14 mouse cellular contexts compared by ENCODE assay signal in genomic region chr16:38458600-38459280, GRCm38 (mm10). TPM values are rescaled to one million over a fixed set of nuclear protein-coding genes. Genes with fewer than 3 reads are reported as not detected.
DNase-seq lines count a peak whose midpoint lies in the region; ATAC-seq and TF ChIP-seq lines count a peak whose summit lies in the region.
"Had no signal": no experiment of that assay in that cellular context is flagged by ENCODE, and none has a peak within 500 bp of the region (broad histone marks: within the 10 kb centered on the region; RNA-seq: fewer than 3 reads in every experiment).

No protein-coding gene starts in this region.

- no peak overlapping the region for H3K4me3 ChIP-seq in midbrain, embryonic 11.5 days (ENCODE audit: low read depth, low read length)
- H3K4me3 ChIP-seq in midbrain, embryonic 15.5 days, result no peak overlapping the region
- peak overlapping the region; percentile 41 for H3K4me3 ChIP-seq in embryonic fibroblast, embryonic 13.5 days (ENCODE audit: insufficient read depth, low read length)
- H3K4me3 ChIP-seq in layer of hippocampus, adult 2 months, result no peak overlapping the region
- no peak overlapping the region for H3K4me3 ChIP-seq in hindbrain, embryonic 11.5 days (ENCODE audit: low read depth, low read length)
- H3K4me3 ChIP-seq: forebrain, embryonic 12.5 days; heart, adult 2 months had no signal

- no peaks in the 10 kb centered on the region for H3K36me3 ChIP-seq in midbrain, embryonic 11.5 days (ENCODE audit: control insufficient read depth, insufficient read depth, low read length)
- no peaks in the 10 kb centered on the region for H3K36me3 ChIP-seq in midbrain, embryonic 15.5 days (replicated peaks)
- H3K36me3 ChIP-seq in hindbrain, embryonic 11.5 days (ENCODE audit: control insufficient read depth, insufficient read depth, low read length), result no peaks in the 10 kb centered on the region
- H3K36me3 ChIP-seq: forebrain, embryonic 12.5 days had no signal

- H3K9me3 ChIP-seq in midbrain, embryonic 11.5 days (ENCODE audit: control insufficient read depth, low read length), result no peaks in the 10 kb centered on the region
- H3K9me3 ChIP-seq in midbrain, embryonic 15.5 days, result no peaks in the 10 kb centered on the region
- no peaks in the 10 kb centered on the region for H3K9me3 ChIP-seq in hindbrain, embryonic 11.5 days (ENCODE audit: control insufficient read depth, low read length)
- H3K9me3 ChIP-seq: forebrain, embryonic 12.5 days had no signal

- no peak overlapping the region for H3K27ac ChIP-seq in midbrain, embryonic 11.5 days (ENCODE audit: low read depth, low read length)
- no peak overlapping the region for H3K27ac ChIP-seq in midbrain, embryonic 15.5 days
- peak overlapping the region; percentile 96 for H3K27ac ChIP-seq in embryonic fibroblast, embryonic 13.5 days (ENCODE audit: insufficient read depth, low read length)
- no peak overlapping the region for H3K27ac ChIP-seq in layer of hippocampus, adult 2 months
- H3K27ac ChIP-seq in hindbrain, embryonic 11.5 days (ENCODE audit: low read depth, low read length), result no peak overlapping the region
- H3K27ac ChIP-seq: forebrain, embryonic 12.5 days; heart, adult 2 months had no signal

- 67% methylated on average over 6 of the region's 6 CpGs for WGBS in midbrain, embryonic 11.5 days
- WGBS in midbrain, embryonic 15.5 days, result 77% methylated on average over 6 of the region's 6 CpGs
- WGBS in hindbrain, embryonic 11.5 days, result 70% methylated on average over 6 of the region's 6 CpGs

- H3K4me1 ChIP-seq in midbrain, embryonic 11.5 days (ENCODE audit: control insufficient read depth, insufficient read depth, low read length), result no peaks in the 10 kb centered on the region
- no peaks in the 10 kb centered on the region for H3K4me1 ChIP-seq in midbrain, embryonic 15.5 days
- H3K4me1 ChIP-seq in embryonic fibroblast, embryonic 13.5 days (ENCODE audit: control insufficient read depth, insufficient read depth, low read length), result no peaks in the 10 kb centered on the region; the same call in 1 of the 2 replicates
- H3K4me1 ChIP-seq in hindbrain, embryonic 11.5 days (replicated peaks; ENCODE audit: control insufficient read depth, insufficient read depth, low read length), result no peaks in the 10 kb centered on the region
- H3K4me1 ChIP-seq: forebrain, embryonic 12.5 days had no signal

- no peak overlapping the region for H3K4me2 ChIP-seq in midbrain, embryonic 11.5 days
- no peak overlapping the region for H3K4me2 ChIP-seq in midbrain, embryonic 15.5 days
- no peak overlapping the region for H3K4me2 ChIP-seq in hindbrain, embryonic 11.5 days (replicated peaks; ENCODE audit: low read depth, low read length)
- H3K4me2 ChIP-seq: forebrain, embryonic 12.5 days had no signal

- no peak for TF ChIP-seq CTCF in embryonic fibroblast, embryonic 13.5 days (IDR thresholded peaks at IDR 0.05; ENCODE audit: borderline replicate concordance, insufficient read depth, low read length)
- TF ChIP-seq CTCF in layer of hippocampus, adult 2 months (conservative IDR thresholded peaks at IDR 0.05), result no peak

- H3K27me3 ChIP-seq in midbrain, embryonic 11.5 days (ENCODE audit: control insufficient read depth, insufficient read depth, low read length), result no peaks in the 10 kb centered on the region
- no peaks in the 10 kb centered on the region for H3K27me3 ChIP-seq in midbrain, embryonic 15.5 days (replicated peaks)
- H3K27me3 ChIP-seq in hindbrain, embryonic 11.5 days (ENCODE audit: control insufficient read depth, insufficient read depth, low read length), result no peaks in the 10 kb centered on the region
- H3K27me3 ChIP-seq: forebrain, embryonic 12.5 days had no signal

- ATAC-seq in midbrain, embryonic 11.5 days (ENCODE audit: low FRiP score), result no peak
- ATAC-seq in midbrain, embryonic 15.5 days (replicated peaks), result no peak
- ATAC-seq in neutrophil, adult 5-6 weeks (ENCODE audit: extremely low read depth, insufficient number of reproducible peaks, low FRiP score, poor library complexity, severe bottlenecking), result peak; percentile 53
- no peak for ATAC-seq in hindbrain, embryonic 11.5 days (ENCODE audit: low FRiP score)
- ATAC-seq: hindbrain, embryonic 16.5 days had no signal

- peak; percentile 47 for DNase-seq in midbrain, embryonic 11.5 days (ENCODE audit: low spot score, missing footprints)
- peak; percentile 71 for DNase-seq in ES-CJ7 (ENCODE audit: low read depth, low spot score)
- no peak for DNase-seq in cerebellum, adult 18-20 months
- DNase-seq in layer of hippocampus, adult 2 months (ENCODE audit: low spot score in 2 of 2), result no peak
- no peak for DNase-seq in hindbrain, embryonic 11.5 days (ENCODE audit: low spot score)
- DNase-seq: kidney, postnatal 36 days; right cerebral cortex, adult 18-20 months; thymus, adult 2 months had no signal

- no peak overlapping the region for H3K9ac ChIP-seq in midbrain, embryonic 11.5 days (ENCODE audit: low read length)
- H3K9ac ChIP-seq in midbrain, embryonic 15.5 days, result no peak overlapping the region
- no peak overlapping the region for H3K9ac ChIP-seq in hindbrain, embryonic 11.5 days (ENCODE audit: low read depth, low read length)
- H3K9ac ChIP-seq: forebrain, embryonic 12.5 days had no signal

- no peak; the same call in 1 of the 2 replicates for TF ChIP-seq POLR2A in embryonic fibroblast, embryonic 13.5 days (IDR thresholded peaks at IDR 0.05; ENCODE audit: low read depth, low read length)

RNA-seq across cellular contexts. Expression of gene Cd80, which starts 3.4 kb away (rescaled TPM):
- polyA plus RNA-seq in midbrain, embryonic 11.5 days (2014; fragmentation: Nextera tagmentation; extraction: Ambion mirVana), result 0.42 and 0.65 TPM in 2 replicates
- 0.54 and 0.75 TPM in 2 replicates for polyA plus RNA-seq in midbrain, embryonic 15.5 days (2015; fragmentation: Nextera tagmentation; extraction: Ambion mirVana)
- polyA plus RNA-seq in embryonic fibroblast, embryonic 13.5 days (2011; ENCODE audit: insufficient read length, low read depth, missing spikeins), result 22.9 and 62.4 TPM in 2 replicates
- total RNA-seq in neutrophil, adult 5-6 weeks (2017), result 16.6 and 18.4 TPM in 2 replicates
- under 1 TPM; 0.15 to 0.69 TPM for total RNA-seq in layer of hippocampus, adult 2 months (2021)
- polyA plus RNA-seq in hindbrain, embryonic 11.5 days (2014; fragmentation: Nextera tagmentation; extraction: Ambion mirVana), result 0.33 and 0.73 TPM in 2 replicates

RNA-seq across cellular contexts. Expression of gene Adprh, which starts 6.2 kb away (rescaled TPM):
- 122 and 134 TPM in 2 replicates for polyA plus RNA-seq in midbrain, embryonic 11.5 days (2014; fragmentation: Nextera tagmentation; extraction: Ambion mirVana)
- polyA plus RNA-seq in midbrain, embryonic 15.5 days (2015; fragmentation: Nextera tagmentation; extraction: Ambion mirVana), result 152 and 161 TPM in 2 replicates
- 53.9 and 66.6 TPM in 2 replicates for polyA plus RNA-seq in embryonic fibroblast, embryonic 13.5 days (2011; ENCODE audit: insufficient read length, low read depth, missing spikeins)
- total RNA-seq in neutrophil, adult 5-6 weeks (2017), result 26.4 and 33.0 TPM in 2 replicates
- 10 to 100 TPM; 55.4 to 55.5 TPM for total RNA-seq in layer of hippocampus, adult 2 months (2021)
- polyA plus RNA-seq in hindbrain, embryonic 11.5 days (2014; fragmentation: Nextera tagmentation; extraction: Ambion mirVana), result 116 and 125 TPM in 2 replicates

RNA-seq across cellular contexts. Expression of gene Pla1a, which starts 25.8 kb away (rescaled TPM):
- polyA plus RNA-seq in midbrain, embryonic 11.5 days (2014; fragmentation: Nextera tagmentation; extraction: Ambion mirVana), result 0.23 and 0.59 TPM in 2 replicates
- polyA plus RNA-seq in midbrain, embryonic 15.5 days (2015; fragmentation: Nextera tagmentation; extraction: Ambion mirVana), result 0.42 and 0.61 TPM in 2 replicates
- 1.2 and 2.2 TPM in 2 replicates for polyA plus RNA-seq in embryonic fibroblast, embryonic 13.5 days (2011; ENCODE audit: insufficient read length, low read depth, missing spikeins)
- 0.47 TPM in 1 of 2 replicates, not detected in the other for total RNA-seq in neutrophil, adult 5-6 weeks (2017)
- total RNA-seq in layer of hippocampus, adult 2 months (2021), result under 1 TPM; 0.76 to 0.97 TPM
- polyA plus RNA-seq in hindbrain, embryonic 11.5 days (2014; fragmentation: Nextera tagmentation; extraction: Ambion mirVana), result 0.14 and 0.28 TPM in 2 replicates

Comparison
In these comparisons a context has a peak if more than half of its experiments do, and no peak if none do; other contexts are left out.
1. DNase-seq: peak in midbrain, embryonic 11.5 days (single experiment) and ES-CJ7 (single experiment); none in cerebellum, adult 18-20 months (0 of 2), layer of hippocampus, adult 2 months (0 of 2) and hindbrain, embryonic 11.5 days (single experiment).
2. RNA of gene Cd80, which starts 3.4 kb away (polyA plus RNA-seq): 22.9 to 62.4 TPM in embryonic fibroblast, embryonic 13.5 days; 0.54 to 0.75 TPM in midbrain, embryonic 15.5 days, 0.33 to 0.73 TPM in hindbrain, embryonic 11.5 days and 0.42 to 0.65 TPM in midbrain, embryonic 11.5 days; every median in the first group is over 10 times any median in the second.